Mouse (Mus musculus) adrenal gland, adult 8-10 months (tissue): ENCODE measurements around the gene Clic1. TPM values are rescaled to one million over a fixed set of nuclear protein-coding genes. Genes with fewer than 3 reads are reported as not detected.
"Not testable (repeated sequence)": the region's sequence is repeated elsewhere in the genome, so short reads cannot be mapped to it uniquely, and the experiment has no call there.

Source experiments
- DNase-seq: peaks from one replicate; pipeline ENCODE4 v3.0.0; 2022
- total RNA-seq, 4 experiments: library from RNA; stranded (reverse); gene quantifications; 2 replicates each; pipeline ENCODE4 v1.2.4; 2022

The Clic1 gene
- total RNA-seq, result 100 to 1,000 TPM in 2 of 4 experiments, 10 to 100 TPM in 2; 83.2 to 134 (median 113) TPM

- DNase-seq, result peak; percentile 38
These were observed at the start of gene Clic1 for GRCm38 (mm10) chr17:35049561-35050016. TSS of gene Clic1 (plus strand) at chr17:35049966.

GRCm38 (mm10) chr17:35000717-35001451 is 48.9 kb upstream of the Clic1 start, which contains the start of gene Vars:
TSS of gene Vars (plus strand) at chr17:35000987.
- DNase-seq, result peak; percentile 83

GRCm38 (mm10) chr17:35001452-35002152 is 48.2 kb upstream of the Clic1 start:
- DNase-seq, result no peak

GRCm38 (mm10) chr17:35002153-35002865 is 47.5 kb upstream of the Clic1 start:
- no peak for DNase-seq

- no peak for DNase-seq
These were observed 46.5 kb upstream of the Clic1 start for GRCm38 (mm10) chr17:35003022-35003838.

- DNase-seq, result no peak
These were observed 45.6 kb upstream of the Clic1 start for GRCm38 (mm10) chr17:35004075-35004717.

- DNase-seq, result no peak
These were observed 44.6 kb upstream of the Clic1 start for GRCm38 (mm10) chr17:35005158-35005557.

- not testable (repeated sequence) for DNase-seq
These were observed 43.9 kb upstream of the Clic1 start for GRCm38 (mm10) chr17:35005902-35006301.

- DNase-seq, result no peak
These were observed 42.3 kb upstream of the Clic1 start for GRCm38 (mm10) chr17:35007387-35007991.

GRCm38 (mm10) chr17:35009586-35009985 is 40.2 kb upstream of the Clic1 start:
- no peak for DNase-seq

- DNase-seq, result no peak
These were observed 38.3 kb upstream of the Clic1 start for GRCm38 (mm10) chr17:35011440-35011839.

GRCm38 (mm10) chr17:35012430-35012829 is 37.3 kb upstream of the Clic1 start:
- no peak for DNase-seq

GRCm38 (mm10) chr17:35013221-35013620 is 36.5 kb upstream of the Clic1 start:
- DNase-seq, result no peak

GRCm38 (mm10) chr17:35015296-35015695 is 34.5 kb upstream of the Clic1 start:
- no peak for DNase-seq

GRCm38 (mm10) chr17:35016376-35016775 is 33.4 kb upstream of the Clic1 start, which contains the start of gene Vwa7:
TSS of gene Vwa7 (plus strand) at chr17:35016579.
- DNase-seq, result no peak

GRCm38 (mm10) chr17:35016791-35017705 is 32.7 kb upstream of the Clic1 start:
- no peak for DNase-seq

GRCm38 (mm10) chr17:35017706-35018030 is 32.1 kb upstream of the Clic1 start:
- no peak for DNase-seq

GRCm38 (mm10) chr17:35018171-35018570 is 31.6 kb upstream of the Clic1 start:
- no peak for DNase-seq

GRCm38 (mm10) chr17:35019894-35020293 is 29.9 kb upstream of the Clic1 start:
- no peak for DNase-seq

- DNase-seq, result no peak
These were observed 29.2 kb upstream of the Clic1 start for GRCm38 (mm10) chr17:35020551-35020950.
